Mouse (Mus musculus): ENCODE data around the gene Pth. TPM values are rescaled to one million over a fixed set of nuclear protein-coding genes. Genes with fewer than 3 reads are reported as not detected.

Gene Pth
- polyA plus RNA-seq, 1 experiment from 2014 or later = not detected

GRCm38 (mm10) chr7:113416536-113416935 is 28.2 kb upstream of the Pth start:
- Histone ChIP-seq H3K4me2 (no peak overlapping the region), H3K27me3 (ENCODE audit: insufficient read depth, low read length) (no peaks in the 10 kb centered on the region), H3K4me3 (ENCODE audit: low read depth, low read length) (no peak overlapping the region), H3K27ac (ENCODE audit: low read depth) (no peak overlapping the region), H3K4me1 (ENCODE audit: insufficient read depth) (no peaks in the 10 kb centered on the region), H3K9ac (no peak overlapping the region), H3K9me3 (ENCODE audit: low read depth, low read length) (no peaks in the 10 kb centered on the region), H3K36me3 (ENCODE audit: insufficient read depth) (no peaks in the 10 kb centered on the region)
- no peak for TF ChIP-seq CTCF (IDR thresholded peaks at IDR 0.05; ENCODE audit: low read depth)
- WGBS = 81% methylated on average over 1 of the region's 1 CpGs
- DNase-seq (no peak), ATAC-seq (ENCODE audit: insufficient read depth) (no peak)

GRCm38 (mm10) chr7:113415256-113415655 is 26.9 kb upstream of the Pth start:
- Histone ChIP-seq H3K4me2 (no peak overlapping the region), H3K27ac (ENCODE audit: low read depth) (no peak overlapping the region), H3K4me3 (ENCODE audit: low read depth, low read length) (no peak overlapping the region), H3K9me3 (ENCODE audit: low read depth, low read length) (no peaks in the 10 kb centered on the region), H3K36me3 (ENCODE audit: insufficient read depth) (no peaks in the 10 kb centered on the region), H3K4me1 (ENCODE audit: insufficient read depth) (no peaks in the 10 kb centered on the region), H3K27me3 (ENCODE audit: insufficient read depth, low read length) (no peaks in the 10 kb centered on the region), H3K9ac (no peak overlapping the region)
- DNase-seq (no peak), ATAC-seq (ENCODE audit: insufficient read depth) (no peak)
- TF ChIP-seq CTCF (IDR thresholded peaks at IDR 0.05; ENCODE audit: low read depth) = no peak
- 83% methylated on average over 3 of the region's 3 CpGs for WGBS

GRCm38 (mm10) chr7:113408712-113409111 is 20.3 kb upstream of the Pth start:
- DNase-seq = no peak
- Histone ChIP-seq H3K4me3 (ENCODE audit: low read depth, low read length) (no peak overlapping the region), H3K36me3 (ENCODE audit: insufficient read depth) (no peaks in the 10 kb centered on the region), H3K4me1 (ENCODE audit: insufficient read depth) (no peaks in the 10 kb centered on the region), H3K27me3 (ENCODE audit: insufficient read depth, low read length) (no peaks in the 10 kb centered on the region), H3K9me3 (ENCODE audit: low read depth, low read length) (no peaks in the 10 kb centered on the region), H3K4me2 (no peak overlapping the region), H3K9ac (no peak overlapping the region), H3K27ac (ENCODE audit: low read depth) (no peak overlapping the region)
- WGBS = 39% methylated on average over 5 of the region's 5 CpGs
- ATAC-seq (ENCODE audit: insufficient read depth) = no peak
- TF ChIP-seq CTCF (IDR thresholded peaks at IDR 0.05; ENCODE audit: low read depth) = 0 out of 2 replicates have a peak, but pooled peaks have one; percentile 13

- no peak overlapping the region for H3K4me3 ChIP-seq (ENCODE audit: low read depth, low read length)
- H3K36me3 ChIP-seq (ENCODE audit: insufficient read depth) = no peaks in the 10 kb centered on the region
- DNase-seq (no peak), ATAC-seq (ENCODE audit: insufficient read depth) (no peak)
- TF ChIP-seq CTCF (IDR thresholded peaks at IDR 0.05; ENCODE audit: low read depth) = no peak
- no peak overlapping the region for H3K27ac ChIP-seq (ENCODE audit: low read depth)
- no peaks in the 10 kb centered on the region for H3K9me3 ChIP-seq (ENCODE audit: low read depth, low read length)
- H3K4me2 ChIP-seq = no peak overlapping the region
- no peaks in the 10 kb centered on the region for H3K4me1 ChIP-seq (ENCODE audit: insufficient read depth)
- H3K27me3 ChIP-seq (ENCODE audit: insufficient read depth, low read length) = no peaks in the 10 kb centered on the region
- no peak overlapping the region for H3K9ac ChIP-seq
Measured at GRCm38 (mm10) chr7:113398083-113398482, 9.7 kb upstream of the Pth start.

- no peaks in the 10 kb centered on the region for H3K27me3 ChIP-seq (ENCODE audit: insufficient read depth, low read length)
- no peak for TF ChIP-seq CTCF (IDR thresholded peaks at IDR 0.05; ENCODE audit: low read depth)
- 75% methylated on average over 4 of the region's 4 CpGs for WGBS
- no peaks in the 10 kb centered on the region for H3K36me3 ChIP-seq (ENCODE audit: insufficient read depth)
- no peak for DNase-seq
- H3K27ac ChIP-seq (ENCODE audit: low read depth) = no peak overlapping the region
- H3K4me1 ChIP-seq (ENCODE audit: insufficient read depth) = no peaks in the 10 kb centered on the region
- H3K4me3 ChIP-seq (ENCODE audit: low read depth, low read length) = no peak overlapping the region
- H3K9me3 ChIP-seq (ENCODE audit: low read depth, low read length) = no peaks in the 10 kb centered on the region
- H3K4me2 ChIP-seq = no peak overlapping the region
- H3K9ac ChIP-seq = no peak overlapping the region
- no peak for ATAC-seq (ENCODE audit: insufficient read depth)
Measured at GRCm38 (mm10) chr7:113396661-113397060, 8.3 kb upstream of the Pth start.

- WGBS = 51% methylated on average over 2 of the region's 2 CpGs
- Histone ChIP-seq H3K4me3 (ENCODE audit: low read depth, low read length) (no peak overlapping the region), H3K27ac (ENCODE audit: low read depth) (no peak overlapping the region), H3K4me1 (ENCODE audit: insufficient read depth) (no peaks in the 10 kb centered on the region), H3K27me3 (ENCODE audit: insufficient read depth, low read length) (no peaks in the 10 kb centered on the region), H3K9ac (no peak overlapping the region), H3K36me3 (ENCODE audit: insufficient read depth) (no peaks in the 10 kb centered on the region), H3K4me2 (no peak overlapping the region), H3K9me3 (ENCODE audit: low read depth, low read length) (no peaks in the 10 kb centered on the region)
- no peak for TF ChIP-seq CTCF (IDR thresholded peaks at IDR 0.05; ENCODE audit: low read depth)
- ATAC-seq (ENCODE audit: insufficient read depth) (no peak), DNase-seq (peak; percentile 32)
Measured at GRCm38 (mm10) chr7:113391619-113392018, 3.2 kb upstream of the Pth start.

GRCm38 (mm10) chr7:113377875-113378658 is 10.3 kb downstream of the Pth start:
- no peaks in the 10 kb centered on the region for H3K36me3 ChIP-seq (ENCODE audit: insufficient read depth)
- WGBS = 20% methylated on average over 7 of the region's 7 CpGs
- no peaks in the 10 kb centered on the region for H3K27me3 ChIP-seq (ENCODE audit: insufficient read depth, low read length)
- H3K27ac ChIP-seq (ENCODE audit: low read depth) = no peak overlapping the region
- no peak overlapping the region for H3K9ac ChIP-seq
- 0 out of 2 replicates have a peak overlapping the region, but pooled peaks have one; percentile 20 for H3K4me2 ChIP-seq
- H3K4me1 ChIP-seq (ENCODE audit: insufficient read depth) = no peaks in the 10 kb centered on the region
- no peak overlapping the region for H3K4me3 ChIP-seq (ENCODE audit: low read depth, low read length)
- TF ChIP-seq CTCF (IDR thresholded peaks at IDR 0.05; ENCODE audit: low read depth) = peak; percentile 93
- ATAC-seq (ENCODE audit: insufficient read depth) (peak; percentile 94), DNase-seq (peak; percentile 93)
- H3K9me3 ChIP-seq (ENCODE audit: low read depth, low read length) = no peaks in the 10 kb centered on the region
